Mouse (Mus musculus) adipose tissue, adult 10 weeks (tissue): Measurements from ENCODE around the gene 1700018B08Rik. TPM values are rescaled to one million over a fixed set of nuclear protein-coding genes. Genes with fewer than 3 reads are reported as not detected.

Source experiments
- polyA plus RNA-seq: library from polyadenylated mRNA; stranded (reverse); fragments of 350-450 nt; fragmentation: Illumina TruSeq; extraction: RNeasy Lipid Tissue Mini Kit (QIAGEN cat#74804); gene quantifications from one replicate; pipeline ENCODE4 v1.2.3, GENCODE M21; 2014; ENCODE audit warnings: low read depth, low replicate concordance

Gene 1700018B08Rik
- 5.3 TPM for polyA plus RNA-seq

GRCm38 (mm10) chr8:121544276-121544785, at the start of gene 1700018B08Rik:
1700018B08Rik (minus strand) TSS chr8:121544320.

GRCm38 (mm10) chr8:121590203-121591177, 46.4 kb upstream of the 1700018B08Rik start, which contains the start of gene Map1lc3b:
Map1lc3b (plus strand) TSS chr8:121590361.

DNA sequence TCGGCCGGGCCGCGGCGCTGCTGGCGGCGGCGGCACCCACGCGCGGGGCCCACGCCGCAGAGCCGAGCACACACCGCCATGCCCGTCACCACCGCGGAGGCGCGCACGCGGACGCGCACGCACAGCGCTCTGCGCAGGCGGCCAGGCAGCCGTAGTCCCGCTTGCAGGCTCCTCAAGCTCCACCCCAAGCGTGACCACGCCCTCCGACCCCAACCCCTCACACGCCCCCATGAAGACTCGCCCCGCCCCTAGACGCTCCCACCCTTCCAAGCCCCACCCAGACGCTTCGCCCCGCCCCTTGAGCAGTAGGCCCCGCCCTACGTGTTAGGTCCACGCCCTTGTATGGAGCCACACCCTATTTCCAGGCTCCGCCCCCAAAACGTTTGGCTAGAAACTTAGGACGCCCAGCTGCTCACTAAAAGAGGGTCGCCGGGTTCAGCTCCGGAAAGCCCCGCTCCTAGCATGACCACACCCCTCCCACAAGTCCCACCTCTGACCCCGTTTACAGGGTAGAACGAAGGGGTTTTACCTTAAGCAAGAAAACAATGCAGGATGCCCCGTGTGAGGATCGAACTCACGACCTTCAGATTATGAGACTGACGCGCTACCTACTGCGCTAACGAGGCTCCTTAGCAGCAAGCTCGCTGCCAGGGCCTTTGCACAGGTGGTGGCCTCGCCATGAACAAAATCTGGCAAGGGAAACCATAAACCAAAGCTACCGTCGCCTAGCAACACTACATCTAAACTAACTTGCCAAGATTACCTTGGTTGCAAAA, 34.7 kb upstream of the 1700018B08Rik start, which contains the start of gene Fbxo31:
Fbxo31 (minus strand) TSS at position 131 of the 776 bp plus-strand sequence.

Other genes starting within 250 kb of the 1700018B08Rik start
- 18.7 TPM for gene Fbxo31, start 34.5 kb upstream of the 1700018B08Rik start, polyA plus RNA-seq
- gene Map1lc3b, start 46.0 kb upstream of the 1700018B08Rik start, polyA plus RNA-seq: 181 TPM
- 19.7 TPM for gene Zcchc14, start 108.6 kb upstream of the 1700018B08Rik start, polyA plus RNA-seq
- gene Jph3, start 185.3 kb upstream of the 1700018B08Rik start, polyA plus RNA-seq: 0.07 TPM